Mouse (Mus musculus) C2C12 (cell line): ENCODE measurements around the gene 2410004P03Rik. TPM values are rescaled to one million over a fixed set of nuclear protein-coding genes. Genes with fewer than 3 reads are reported as not detected.

ENCODE experiments used
- H3K27me3 ChIP-seq: one replicate; pipeline ENCODE4 v1.6.1; 2011; ENCODE audit not compliant: control insufficient read depth, insufficient read depth, insufficient read length
- H3K36me3 ChIP-seq: one replicate; pipeline ENCODE4 v1.6.1; 2011; ENCODE audit not compliant: control insufficient read depth, insufficient read depth
- H3K4me3 ChIP-seq: one replicate; pipeline ENCODE4 v1.5.1; 2011; ENCODE audit warnings: mild to moderate bottlenecking, control low read depth; ENCODE audit not compliant: poor library complexity, insufficient read depth, severe bottlenecking
- H3K79me2 ChIP-seq: one replicate; pipeline ENCODE4 v1.6.1; 2011; ENCODE audit not compliant: control insufficient read depth, insufficient read depth
- H3K79me3 ChIP-seq: one replicate; pipeline ENCODE4 v1.6.1; 2011; ENCODE audit warnings: low read depth, control low read depth
- H3ac ChIP-seq: one replicate; pipeline ENCODE3; 2011; ENCODE audit warnings: low read depth; ENCODE audit not compliant: control insufficient read depth, insufficient read length
- CEBPB ChIP-seq: IDR thresholded peaks from one replicate; pipeline ENCODE4 v1.6.1; 2011; ENCODE audit warnings: low read depth, mild to moderate bottlenecking, control low read depth, moderate library complexity
- CTCF ChIP-seq: IDR thresholded peaks from one replicate; pipeline ENCODE4 v1.5.1; 2011; ENCODE audit not compliant: control insufficient read depth, insufficient read depth, insufficient read length
- FOSL1 ChIP-seq: IDR thresholded peaks from one replicate; pipeline ENCODE4 v1.8.0; 2011; ENCODE audit warnings: mild to moderate bottlenecking, low read length; ENCODE audit not compliant: poor library complexity, insufficient read depth, severe bottlenecking
- MAX ChIP-seq: IDR thresholded peaks from one replicate; pipeline ENCODE4 v1.6.1; 2011; ENCODE audit warnings: mild to moderate bottlenecking, control low read depth
- MYOD1 ChIP-seq: IDR thresholded peaks from one replicate; pipeline ENCODE4 v1.6.1; 2011; ENCODE audit warnings: low read depth; ENCODE audit not compliant: control insufficient read depth, insufficient read length
- MYOG ChIP-seq: IDR thresholded peaks from one replicate; pipeline ENCODE4 v1.6.1; 2011; ENCODE audit not compliant: control insufficient read depth, insufficient read length; ENCODE audit errors: extremely low read depth
- USF1 ChIP-seq: IDR thresholded peaks from one replicate; pipeline ENCODE4 v1.6.1; 2011; ENCODE audit warnings: low read depth, mild to moderate bottlenecking, control low read depth, moderate library complexity
- polyA plus RNA-seq: library from polyadenylated mRNA; unstranded; fragments of >200 nt; fragmentation: generic; extraction: Trizol; gene quantifications from one replicate; pipeline ENCODE4 v1.2.1, GENCODE M21; 2012; ENCODE audit warnings: missing spikeins

2410004P03Rik gene
- polyA plus RNA-seq, 1 experiment, result 0.02 TPM

- Histone ChIP-seq H3K79me2 (no peaks in the 10 kb centered on the region), H3K4me3 (no peak overlapping the region), H3K36me3 (no peaks in the 10 kb centered on the region), H3K27me3 (no peaks in the 10 kb centered on the region), H3ac (no peak overlapping the region), H3K79me3 (no peaks in the 10 kb centered on the region)
- TF ChIP-seq USF1, result no peak
- TF ChIP-seq CTCF, result no peak
- TF ChIP-seq FOSL1, result no peak
- no peak for TF ChIP-seq MYOG
- TF ChIP-seq MAX, result no peak
- no peak for TF ChIP-seq MYOD1
- TF ChIP-seq CEBPB, result no peak
Measured at GRCm38 (mm10) chr12:17015711-17016110, 4.2 kb upstream of the 2410004P03Rik start.

DNA sequence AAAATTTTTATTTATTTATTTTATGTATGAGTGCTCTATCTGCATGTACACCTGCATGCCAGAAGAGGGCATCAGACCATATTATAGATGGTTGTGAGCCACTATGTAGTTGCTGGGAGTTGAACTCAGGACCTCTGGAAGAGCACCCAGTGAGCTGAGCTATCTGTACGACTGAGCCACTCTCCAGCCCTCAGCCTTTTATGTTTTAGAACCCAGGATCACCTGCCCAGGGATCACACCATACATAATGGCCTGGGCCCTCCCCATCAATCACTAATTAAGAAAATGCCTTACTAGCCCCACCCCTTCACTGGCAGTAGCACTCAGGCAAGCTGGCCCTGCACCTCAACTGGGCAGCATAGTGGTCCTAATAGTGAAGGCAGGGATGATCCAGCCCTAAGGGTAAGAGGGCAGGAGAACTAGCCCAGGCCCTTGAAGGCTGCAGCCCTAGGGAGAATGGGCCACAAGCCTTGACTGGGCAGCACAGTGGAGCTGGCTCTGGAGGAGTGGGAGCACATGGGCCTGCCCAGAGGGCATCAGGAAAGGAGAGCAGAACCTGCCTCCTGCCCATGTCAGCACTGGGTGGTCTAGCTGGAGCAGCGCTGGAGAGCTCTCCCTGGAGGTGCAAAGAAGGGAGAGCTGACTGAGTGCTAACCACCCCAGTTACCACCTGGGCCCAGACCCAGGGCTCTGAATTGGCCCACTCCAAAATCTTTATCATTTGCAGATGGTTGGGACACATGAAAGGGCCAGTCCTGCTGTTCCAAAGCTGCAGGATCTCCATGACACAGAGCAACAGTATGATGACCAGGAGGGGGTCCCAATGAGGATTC is 756 bp upstream of the 2410004P03Rik start:
- TF ChIP-seq MYOD1, result no peak
- no peak for TF ChIP-seq FOSL1
- no peak for TF ChIP-seq MAX
- no peak for TF ChIP-seq USF1
- no peak for TF ChIP-seq MYOG
- no peak for TF ChIP-seq CTCF
- TF ChIP-seq CEBPB, result no peak
- no peaks in the 10 kb centered on the region for H3K79me3 ChIP-seq

GRCm38 (mm10) chr12:17009466-17009865 is 2.1 kb downstream of the 2410004P03Rik start:
- H3ac ChIP-seq, result no peak overlapping the region
- H3K79me3 ChIP-seq, result no peaks in the 10 kb centered on the region
- TF ChIP-seq MAX (no peak), MYOD1 (no peak), USF1 (no peak), CTCF (no peak), FOSL1 (no peak), CEBPB (no peak), MYOG (no peak)
- H3K36me3 ChIP-seq, result no peaks in the 10 kb centered on the region
- H3K4me3 ChIP-seq, result no peak overlapping the region
- no peaks in the 10 kb centered on the region for H3K79me2 ChIP-seq
- H3K27me3 ChIP-seq, result no peaks in the 10 kb centered on the region

More for the DNA sequence above, 756 bp upstream of the 2410004P03Rik start:
- no peaks in the 10 kb centered on the region for H3K27me3 ChIP-seq
- no peak overlapping the region for H3K4me3 ChIP-seq
- H3K79me2 ChIP-seq, result no peaks in the 10 kb centered on the region
- no peak overlapping the region for H3ac ChIP-seq
- no peaks in the 10 kb centered on the region for H3K36me3 ChIP-seq

DNA sequence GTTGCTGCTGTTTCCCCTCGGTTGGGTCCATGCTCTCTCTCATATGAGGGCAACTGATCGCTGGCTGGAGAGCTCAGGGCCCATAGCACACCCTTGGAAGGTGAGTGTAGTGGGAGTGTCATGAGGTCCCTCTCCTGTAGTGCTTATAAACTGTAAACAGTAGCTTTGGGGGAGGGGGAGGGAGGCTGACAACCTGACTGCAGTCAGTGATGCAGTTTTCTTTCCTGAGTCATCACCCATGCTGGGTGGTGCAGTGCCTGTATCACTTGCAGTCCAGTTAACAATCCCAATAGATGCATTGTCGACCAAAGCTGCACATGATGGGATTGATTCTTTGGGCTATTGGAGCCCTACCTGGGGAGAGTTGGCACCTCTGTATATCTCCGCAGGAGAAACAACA is 10.3 kb downstream of the 2410004P03Rik start:
- peaks cover 16% of the 10 kb centered on the region for H3K36me3 ChIP-seq
- TF ChIP-seq FOSL1 (peak; percentile 21), CEBPB (no peak), MAX (peak; percentile 30)
- H3K79me2 ChIP-seq, result peaks cover 20% of the 10 kb centered on the region
- H3K4me3 ChIP-seq, result no peak overlapping the region
- no peaks in the 10 kb centered on the region for H3K79me3 ChIP-seq
- no peak overlapping the region for H3ac ChIP-seq
- no peaks in the 10 kb centered on the region for H3K27me3 ChIP-seq

GRCm38 (mm10) chr12:17000628-17001027 is 10.9 kb downstream of the 2410004P03Rik start:
- H3ac ChIP-seq, result peak overlapping the region; percentile 45
- H3K27me3 ChIP-seq, result no peaks in the 10 kb centered on the region
- no peaks in the 10 kb centered on the region for H3K79me3 ChIP-seq
- H3K79me2 ChIP-seq, result peaks cover 20% of the 10 kb centered on the region
- H3K4me3 ChIP-seq, result no peak overlapping the region
- TF ChIP-seq USF1, result peak; percentile 23
- TF ChIP-seq MYOD1, result no peak
- H3K36me3 ChIP-seq, result peaks cover 22% of the 10 kb centered on the region

- H3K36me3 ChIP-seq, result peaks cover 28% of the 10 kb centered on the region
- TF ChIP-seq FOSL1, result no peak
- no peak for TF ChIP-seq MYOG
- H3K79me2 ChIP-seq, result peaks cover 20% of the 10 kb centered on the region
- no peaks in the 10 kb centered on the region for H3K27me3 ChIP-seq
- no peaks in the 10 kb centered on the region for H3K79me3 ChIP-seq
- H3ac ChIP-seq, result peak within 1 kb of the TSS; percentile 94
- peak within 1 kb of the TSS; percentile 83 for H3K4me3 ChIP-seq
Measured at GRCm38 (mm10) chr12:16999739-17000497, 11.6 kb downstream of the 2410004P03Rik start, which contains the start of gene Pqlc3. Gene Pqlc3 (minus strand): TSS chr12:17000408.
